Mouse (Mus musculus): ENCODE measurements around the gene Hist1h2ai. TPM values are rescaled to one million over a fixed set of nuclear protein-coding genes. Genes with fewer than 3 reads are reported as not detected.
A peak's percentile ranks its signal among the peaks of the same experiment; 100 is the strongest.
"Not testable (repeated sequence)": the region's sequence is repeated elsewhere in the genome, so short reads cannot be mapped to it uniquely, and the experiment has no call there.

The Hist1h2ai gene
- total and polyA plus RNA-seq, 3 experiments = 6.3 to 880 TPM; not detected in 1

GRCm38 (mm10) chr13:21749387-21750158 lies 33.4 kb downstream of the Hist1h2ai start (continued):
- peak; percentile 16; the same call in 1 of the 2 replicates for TF ChIP-seq SMC3 (IDR thresholded peaks at IDR 0.05; ENCODE audit: low read depth, low read length)
- TF ChIP-seq USF1 (IDR thresholded peaks at IDR 0.05; ENCODE audit: low read depth, low read length) = no peak
- no peak for TF ChIP-seq JUN (IDR thresholded peaks at IDR 0.05; ENCODE audit: insufficient read depth, low read depth, low read length)
- TF ChIP-seq KAT2A (IDR thresholded peaks at IDR 0.05; ENCODE audit: insufficient replicate concordance, low read length) = no peak
- TF ChIP-seq IRF4 (IDR thresholded peaks at IDR 0.05; ENCODE audit: low read depth, low read length) = no peak
- no peak for TF ChIP-seq JUND (conservative IDR thresholded peaks at IDR 0.05; ENCODE audit: low read depth, low read length)
- TF ChIP-seq MAZ (IDR thresholded peaks at IDR 0.05; ENCODE audit: low read depth, low read length) = 0 out of 2 replicates have a peak, but pooled peaks have one; percentile 18
- peak; percentile 64 for TF ChIP-seq CHD1 (IDR thresholded peaks at IDR 0.05; ENCODE audit: low read depth, low read length)
- TF ChIP-seq CTCF (conservative IDR thresholded peaks at IDR 0.05 in 1 of 2, IDR thresholded peaks at IDR 0.05 in 1 of 2; ENCODE audit: low read depth in 2 of 2, low read length in 2 of 2) = no peak
- TF ChIP-seq MEF2A (IDR thresholded peaks at IDR 0.05; ENCODE audit: borderline replicate concordance, low read depth, low read length) = no peak
- TF ChIP-seq GABPA (IDR thresholded peaks at IDR 0.05; ENCODE audit: insufficient replicate concordance, low read depth, low read length) = no peak
- peak; percentile 99 for TF ChIP-seq POLR2AphosphoS2 (IDR thresholded peaks at IDR 0.05; ENCODE audit: low read depth, low read length)

GRCm38 (mm10) chr13:21750159-21751017 lies 34.2 kb downstream of the Hist1h2ai start, which contains the start of gene Hist1h4k:
Gene Hist1h4k, minus strand, starts transcription at chr13:21750505.
- TF ChIP-seq MAFK (IDR thresholded peaks at IDR 0.05; ENCODE audit: insufficient replicate concordance, low read length) (peak; percentile 41; the same call in 1 of the 2 replicates), UBTF (IDR thresholded peaks at IDR 0.05; ENCODE audit: low read depth, low read length) (peak; percentile 97), ELF1 (IDR thresholded peaks at IDR 0.05; ENCODE audit: low read depth, low read length) (peak; percentile 46; the same call in 1 of the 2 replicates), KAT2A (IDR thresholded peaks at IDR 0.05; ENCODE audit: insufficient replicate concordance, low read length) (0 out of 2 replicates have a peak, but pooled peaks have one; percentile 64), POLR2A (IDR thresholded peaks at IDR 0.05; ENCODE audit: low read depth, low read length) (peak; percentile 96), CHD1 (IDR thresholded peaks at IDR 0.05; ENCODE audit: low read depth, low read length) (peak; percentile 86), NELFE (IDR thresholded peaks at IDR 0.05; ENCODE audit: low read depth, low read length) (peak; percentile 99), TBP (conservative IDR thresholded peaks at IDR 0.05; ENCODE audit: low read depth, low read length) (peak; percentile 95), ZMIZ1 (IDR thresholded peaks at IDR 0.05; ENCODE audit: low read depth, low read length) (peak; percentile 100), MXI1 (IDR thresholded peaks at IDR 0.05; ENCODE audit: low read depth, low read length) (peak; percentile 84), E2F4 (IDR thresholded peaks at IDR 0.05; ENCODE audit: insufficient replicate concordance, low read depth, low read length) (peak; percentile 91), BHLHE40 (IDR thresholded peaks at IDR 0.05; ENCODE audit: low read depth, low read length) (peak; percentile 55), IRF4 (IDR thresholded peaks at IDR 0.05; ENCODE audit: low read depth, low read length) (peak; percentile 64), TCF12 (IDR thresholded peaks at IDR 0.05; ENCODE audit: low read depth, low read length) (peak; percentile 92), MEF2A (IDR thresholded peaks at IDR 0.05; ENCODE audit: borderline replicate concordance, low read depth, low read length) (peak; percentile 67), SIN3A (IDR thresholded peaks at IDR 0.05; ENCODE audit: low read length) (peak; percentile 96), MAZ (IDR thresholded peaks at IDR 0.05; ENCODE audit: low read depth, low read length) (0 out of 2 replicates have a peak, but pooled peaks have one; percentile 64), HCFC1 (IDR thresholded peaks at IDR 0.05; ENCODE audit: low read depth, low read length) (peak; percentile 82), RCOR1 (conservative IDR thresholded peaks at IDR 0.05; ENCODE audit: low read depth, low read length) (peak; percentile 97), CHD2 (IDR thresholded peaks at IDR 0.05; ENCODE audit: low read length) (peak; percentile 82)
- Histone ChIP-seq H3K4me3 (replicated peaks in 1 of 3; ENCODE audit: low read depth in 2 of 3, low read length in 2 of 3, poor library complexity in 1 of 3) (peak within 1 kb of the TSS; percentile 53 to 69 (median 55)), H3K27ac (ENCODE audit: insufficient read depth, low read depth) (peak within 1 kb of the TSS; percentile 93), H3K9ac (ENCODE audit: insufficient read depth, low read depth) (peak within 1 kb of the TSS; percentile 92), H3K4me1 (ENCODE audit: control insufficient read depth in 1 of 2, insufficient read depth in 2 of 2) (peaks cover 0 to 19% of the 10 kb centered on the region in 2 experiments; a peak in 2 of 4 replicates), H3K4me2 (ENCODE audit: insufficient read depth, low read depth, poor library complexity, severe bottlenecking) (peak within 1 kb of the TSS; percentile 96)
- dilution Hi-C loops (cut with MboI; ENCODE audit: extremely low pct_ligation_motif_present, extremely low pct_unique_long_range_greater_than_20kb, low sequenced_read_pairs); H3K36me3 ChIP-seq (replicated peaks in 1 of 2; ENCODE audit: control insufficient read depth in 1 of 2, insufficient read depth in 1 of 2, low read length in 1 of 2); H3K9me3 ChIP-seq (replicated peaks; ENCODE audit: low read length); H3K79me2 ChIP-seq (replicated peaks; ENCODE audit: control insufficient read depth, extremely low read depth, insufficient read depth, poor library complexity, severe bottlenecking); in situ Hi-C loops (cut with MboI; ENCODE audit: low pct_ligation_motif_present, low pct_unique_long_range_greater_than_20kb, low sequenced_read_pairs); H3K27me3 ChIP-seq (replicated peaks): not testable (repeated sequence)
- DNase-seq (ENCODE audit: extremely low read depth) = peak; percentile 93

All from CH12.LX (cell line).